Mouse (Mus musculus): Measurements from ENCODE around the gene Atg7.
"Not testable (repeated sequence)": the region's sequence is repeated elsewhere in the genome, so short reads cannot be mapped to it uniquely, and the experiment has no call there.

GRCm38 (mm10) chr6:114633886-114634285, 9.0 kb upstream of the Atg7 start:
- not testable (repeated sequence) for TF ChIP-seq POLR2A (IDR thresholded peaks at IDR 0.05; ENCODE audit: extremely low read depth, insufficient read depth, low read length); CTCF (IDR thresholded peaks at IDR 0.05; ENCODE audit: low read depth, low read length)
